Mouse (Mus musculus) limb, embryonic 13.5 days (tissue): ENCODE data around the gene Ctrc. TPM values are rescaled to one million over a fixed set of nuclear protein-coding genes. Genes with fewer than 3 reads are reported as not detected.
A peak's percentile ranks its signal among the peaks of the same experiment; 100 is the strongest.
"Not testable (repeated sequence)": the region's sequence is repeated elsewhere in the genome, so short reads cannot be mapped to it uniquely, and the experiment has no call there.

Experiments used
- ATAC-seq: fragments of 200-750 bp; cut with Nextera tagmentation; 2 replicates; pipeline ENCODE4 v1.8.0; 2017; ENCODE audit warnings: low read depth, moderate number of reproducible peaks, moderate TSS enrichment; ENCODE audit not compliant: low FRiP score
- H3K27ac ChIP-seq: fragments of 300-500 bp; sonication (generic); 2 replicates; pipeline ENCODE4 v1.5.1; 2015; ENCODE audit warnings: inconsistent platforms, mild to moderate bottlenecking, moderate library complexity
- H3K27me3 ChIP-seq: fragments of 300-500 bp; sonication (generic); 2 replicates; pipeline ENCODE4 v1.6.1; 2015; ENCODE audit warnings: mild to moderate bottlenecking, inconsistent platforms
- H3K36me3 ChIP-seq: fragments of 300-500 bp; sonication (generic); 2 replicates; pipeline ENCODE4 v1.6.1; 2015; ENCODE audit warnings: inconsistent platforms, mild to moderate bottlenecking, moderate library complexity
- H3K4me1 ChIP-seq: fragments of 300-500 bp; sonication (generic); 2 replicates; pipeline ENCODE4 v1.6.1; 2015; ENCODE audit warnings: inconsistent platforms
- H3K4me2 ChIP-seq: fragments of 300-500 bp; sonication (generic); replicated peaks from 2 replicates; pipeline ENCODE4 v1.6.1; 2015; ENCODE audit warnings: inconsistent platforms, mild to moderate bottlenecking, moderate library complexity
- H3K4me3 ChIP-seq: fragments of 300-500 bp; sonication (generic); 2 replicates; pipeline ENCODE4 v1.5.1; 2015; ENCODE audit warnings: moderate library complexity, mild to moderate bottlenecking, inconsistent platforms
- H3K9ac ChIP-seq: fragments of 300-500 bp; sonication (generic); 2 replicates; pipeline ENCODE4 v1.6.1; 2015; ENCODE audit warnings: mild to moderate bottlenecking, inconsistent platforms
- H3K9me3 ChIP-seq: fragments of 300-500 bp; sonication (generic); 2 replicates; pipeline ENCODE4 v1.6.1; 2016; ENCODE audit warnings: inconsistent platforms
- WGBS: fragments of 180-500 bp; shearing (Covaris S2); methylation state at CpG from one replicate; pipeline ENCODE4 v1.1.7; 2015; 5-methylcytosine and 5-hydroxymethylcytosine counted together
- polyA plus RNA-seq: library from polyadenylated mRNA; unstranded; fragments of >200 nt; fragmentation: Nextera tagmentation; extraction: Ambion mirVana; gene quantifications from 2 replicates; pipeline ENCODE4 v1.2.1, GENCODE M21; 2015

Ctrc gene
- polyA plus RNA-seq, 1 experiment from 2014 or later, result not detected

DNA sequence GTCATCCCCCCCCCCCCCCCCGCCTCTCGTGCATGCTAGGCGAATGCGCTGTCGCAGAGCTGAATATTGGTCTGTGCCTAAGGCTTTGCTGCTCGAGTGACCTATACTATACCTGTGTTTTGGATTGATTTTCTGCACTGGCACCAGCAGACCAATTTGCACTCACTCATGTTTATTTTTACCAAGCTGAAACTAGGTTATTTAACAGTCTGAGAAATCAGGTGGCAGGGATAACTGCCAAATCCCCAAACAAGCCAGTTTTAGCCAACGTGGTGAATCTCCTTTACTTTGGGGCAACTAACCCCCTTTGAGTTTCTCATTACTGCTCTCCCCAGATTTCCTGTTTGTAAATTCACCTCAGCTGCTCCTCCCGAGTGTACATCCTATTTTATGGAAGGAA lies 54.2 kb downstream of the Ctrc start:
- Histone ChIP-seq H3K9me3 (no peaks in the 10 kb centered on the region), H3K9ac (no peak overlapping the region), H3K27ac (no peak overlapping the region), H3K4me3 (no peak overlapping the region), H3K4me2 (no peak overlapping the region), H3K27me3 (no peaks in the 10 kb centered on the region), H3K4me1 (peaks cover 34% of the 10 kb centered on the region), H3K36me3 (peaks cover 18% of the 10 kb centered on the region)
- 87% methylated on average over 8 of the region's 8 CpGs for WGBS
- ATAC-seq, result no peak

- no peaks in the 10 kb centered on the region for H3K27me3 ChIP-seq
- 90% methylated on average over 7 of the region's 7 CpGs for WGBS
- H3K36me3 ChIP-seq, result peaks cover 16% of the 10 kb centered on the region
- H3K4me3 ChIP-seq, result no peak overlapping the region
- H3K27ac ChIP-seq, result no peak overlapping the region
- H3K4me2 ChIP-seq, result no peak overlapping the region; the same call in 1 of the 2 replicates
- H3K9ac ChIP-seq, result no peak overlapping the region
- peaks cover 37% of the 10 kb centered on the region for H3K4me1 ChIP-seq
- ATAC-seq, result no peak
- H3K9me3 ChIP-seq, result no peaks in the 10 kb centered on the region
These were observed 54.7 kb downstream of the Ctrc start for GRCm38 (mm10) chr4:141791486-141791885.

DNA sequence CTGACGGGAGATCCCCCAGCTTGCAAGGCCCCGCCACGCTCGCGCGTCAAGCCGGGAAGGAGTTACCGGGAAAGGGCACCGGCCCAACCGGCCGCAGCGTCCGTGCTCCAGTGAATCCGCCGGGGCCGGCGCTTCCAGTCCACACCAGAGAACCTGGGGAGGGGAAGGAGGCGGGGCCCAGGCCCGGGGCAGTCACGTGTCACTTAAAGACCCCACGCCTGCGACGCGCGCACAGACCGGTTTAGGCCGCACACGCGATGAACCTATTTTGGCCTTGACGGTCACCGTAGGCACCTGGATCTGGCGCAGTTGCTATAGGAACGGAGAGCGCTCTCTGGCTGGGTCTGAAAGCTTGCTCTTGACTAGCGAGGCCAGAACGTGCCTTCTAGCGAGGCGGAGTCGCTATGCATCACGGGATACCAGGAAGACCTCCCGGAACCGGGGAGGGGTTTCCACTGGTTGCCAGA lies 55.6 kb downstream of the Ctrc start, which contains the start of gene Dnajc16:
Gene Dnajc16 (minus strand): TSS at position 408 of the 467 bp plus-strand sequence.
- Histone ChIP-seq H3K4me1 (peaks cover 41% of the 10 kb centered on the region), H3K9me3 (no peaks in the 10 kb centered on the region), H3K9ac (peak within 1 kb of the TSS; percentile 98), H3K27me3 (no peaks in the 10 kb centered on the region), H3K27ac (peak within 1 kb of the TSS; percentile 61; the same call in 1 of the 2 replicates), H3K36me3 (peaks cover 22% of the 10 kb centered on the region), H3K4me3 (peak within 1 kb of the TSS; percentile 78), H3K4me2 (peak within 1 kb of the TSS; percentile 85)
- peak; percentile 92 for ATAC-seq
- under 1% methylated on average over 42 of the region's 42 CpGs for WGBS

DNA sequence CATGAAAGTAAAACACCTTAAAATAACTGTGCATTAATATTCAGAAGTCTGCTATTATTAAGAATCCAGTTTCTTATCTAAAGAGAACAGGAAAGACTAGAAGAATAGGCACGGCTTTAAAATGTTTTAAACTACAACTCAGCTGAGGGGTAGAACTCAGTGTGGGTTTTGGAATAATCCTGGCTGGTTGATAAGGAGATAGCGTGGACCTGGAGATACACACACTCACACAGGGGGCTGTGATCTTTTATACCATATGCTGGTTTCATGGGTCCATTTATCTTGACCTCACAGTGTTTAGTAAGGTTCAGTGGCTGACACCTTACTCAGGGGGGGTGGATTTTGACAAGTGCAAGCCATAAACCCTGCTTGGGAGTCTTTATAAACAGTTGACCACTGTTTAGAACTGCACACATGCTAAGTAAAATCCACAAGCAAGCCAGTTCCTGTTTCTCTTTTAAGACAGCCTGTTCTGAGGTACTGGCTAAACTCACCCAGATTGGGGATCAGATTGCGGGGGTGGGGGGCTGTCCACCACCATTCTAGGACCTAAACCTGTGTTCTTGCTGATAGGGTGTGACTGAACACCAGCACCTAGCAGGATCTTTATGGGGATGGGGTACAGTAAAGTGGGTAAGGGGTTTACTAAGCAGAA lies 56.5 kb downstream of the Ctrc start:
- Histone ChIP-seq H3K4me2 (peak overlapping the region; percentile 85), H3K36me3 (peaks cover 28% of the 10 kb centered on the region), H3K4me3 (peak overlapping the region; percentile 78), H3K9me3 (no peaks in the 10 kb centered on the region), H3K27ac (no peak overlapping the region; the same call in 1 of the 2 replicates), H3K27me3 (no peaks in the 10 kb centered on the region), H3K9ac (peak overlapping the region; percentile 98), H3K4me1 (peaks cover 33% of the 10 kb centered on the region)
- WGBS, result 53% methylated on average over 3 of the region's 3 CpGs
- no peak for ATAC-seq

DNA sequence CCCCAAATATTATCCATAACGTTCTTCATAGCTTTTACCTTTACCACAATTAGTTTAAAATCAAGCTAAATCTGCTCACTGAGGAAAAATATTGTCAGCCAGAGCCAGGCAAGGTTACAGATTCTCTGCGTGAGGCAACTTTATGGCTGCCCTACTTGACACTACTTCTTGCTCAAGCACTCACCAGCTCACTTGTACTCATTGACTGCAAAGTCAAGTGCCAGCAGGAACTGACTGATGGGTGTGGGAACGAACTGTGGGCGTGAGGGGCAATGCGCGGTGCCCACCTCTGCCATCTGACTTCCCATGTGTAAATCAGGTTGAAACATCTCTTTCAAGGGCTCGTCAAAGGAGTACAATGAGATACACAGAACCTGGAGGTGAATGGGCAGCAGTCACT lies 58.7 kb downstream of the Ctrc start:
- no peaks in the 10 kb centered on the region for H3K9me3 ChIP-seq
- no peak for ATAC-seq
- H3K27me3 ChIP-seq, result no peaks in the 10 kb centered on the region
- H3K9ac ChIP-seq, result no peak overlapping the region
- no peak overlapping the region for H3K4me2 ChIP-seq
- no peak overlapping the region; the same call in 1 of the 2 replicates for H3K27ac ChIP-seq
- no peak overlapping the region for H3K4me3 ChIP-seq
- 88% methylated on average over 7 of the region's 7 CpGs for WGBS
- peaks cover 50% of the 10 kb centered on the region for H3K36me3 ChIP-seq
- H3K4me1 ChIP-seq, result peaks cover 24% of the 10 kb centered on the region

GRCm38 (mm10) chr4:141787046-141787445 lies 59.1 kb downstream of the Ctrc start:
- WGBS, result 52% methylated on average over 6 of the region's 6 CpGs
- Histone ChIP-seq H3K36me3 (peaks cover 54% of the 10 kb centered on the region), H3K9me3 (no peaks in the 10 kb centered on the region), H3K27ac (peak overlapping the region; percentile 11; the same call in 1 of the 2 replicates), H3K4me2 (no peak overlapping the region), H3K9ac (no peak overlapping the region), H3K27me3 (no peaks in the 10 kb centered on the region), H3K4me3 (no peak overlapping the region), H3K4me1 (peaks cover 23% of the 10 kb centered on the region)
- ATAC-seq, result no peak

DNA sequence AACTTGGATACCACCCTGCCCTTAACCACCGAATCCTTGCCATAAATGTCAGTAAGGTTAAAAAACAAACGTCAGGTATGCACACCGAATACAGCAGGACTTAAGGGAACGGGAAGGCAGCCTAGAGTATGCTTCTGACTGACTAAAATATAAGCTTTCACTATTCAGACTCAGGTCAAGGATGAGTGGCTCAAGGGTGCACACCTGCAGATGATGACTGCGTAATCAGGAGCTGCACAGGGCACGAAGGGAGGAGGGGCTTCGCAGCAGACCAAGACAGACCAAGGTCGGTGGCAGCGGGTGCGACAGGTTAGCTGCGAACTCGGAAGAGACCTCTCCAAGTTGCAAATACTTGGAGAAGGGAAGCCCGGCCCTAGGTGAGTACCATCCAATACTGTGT lies 60.0 kb downstream of the Ctrc start:
- no peak for ATAC-seq
- Histone ChIP-seq H3K9me3 (no peaks in the 10 kb centered on the region), H3K27ac (peak overlapping the region; percentile 2; the same call in 1 of the 2 replicates)

GRCm38 (mm10) chr4:141784835-141785234 lies 61.3 kb downstream of the Ctrc start:
- WGBS, result 77% methylated on average over 5 of the region's 5 CpGs
- Histone ChIP-seq H3K36me3 (peaks cover 77% of the 10 kb centered on the region), H3K4me1 (peaks cover 17% of the 10 kb centered on the region), H3K27me3 (no peaks in the 10 kb centered on the region), H3K27ac (no peak overlapping the region), H3K9ac (no peak overlapping the region), H3K4me3 (no peak overlapping the region), H3K4me2 (no peak overlapping the region), H3K9me3 (no peaks in the 10 kb centered on the region)
- ATAC-seq, result no peak

More for the DNA sequence above, 60.0 kb downstream of the Ctrc start:
- Histone ChIP-seq H3K36me3 (peaks cover 64% of the 10 kb centered on the region), H3K9ac (no peak overlapping the region), H3K27me3 (no peaks in the 10 kb centered on the region), H3K4me1 (peaks cover 21% of the 10 kb centered on the region), H3K4me3 (no peak overlapping the region), H3K4me2 (no peak overlapping the region)
- WGBS, result 92% methylated on average over 13 of the region's 13 CpGs

- peaks cover 90% of the 10 kb centered on the region for H3K36me3 ChIP-seq
- WGBS, result 97% methylated on average over 8 of the region's 8 CpGs
- ATAC-seq, result no peak
These were observed 64.8 kb downstream of the Ctrc start for GRCm38 (mm10) chr4:141781201-141781985.

GRCm38 (mm10) chr4:141779828-141780227 lies 66.3 kb downstream of the Ctrc start:
- no peaks in the 10 kb centered on the region for H3K9me3 ChIP-seq
- 92% methylated on average over 8 of the region's 8 CpGs for WGBS
- H3K4me3 ChIP-seq, result no peak overlapping the region
- no peak overlapping the region for H3K9ac ChIP-seq
- no peaks in the 10 kb centered on the region for H3K4me1 ChIP-seq
- no peak for ATAC-seq
- no peaks in the 10 kb centered on the region for H3K27me3 ChIP-seq
- peaks cover 93% of the 10 kb centered on the region for H3K36me3 ChIP-seq
- H3K27ac ChIP-seq, result no peak overlapping the region
- H3K4me2 ChIP-seq, result no peak overlapping the region

More at GRCm38 (mm10) chr4:141781201-141781985, 64.8 kb downstream of the Ctrc start:
- Histone ChIP-seq H3K9ac (no peak overlapping the region), H3K9me3 (no peaks in the 10 kb centered on the region), H3K27me3 (no peaks in the 10 kb centered on the region), H3K4me1 (0 out of 2 replicates have a peak, but pooled peaks cover 3% of the 10 kb centered on the region), H3K4me3 (no peak overlapping the region), H3K4me2 (no peak overlapping the region), H3K27ac (no peak overlapping the region)

DNA sequence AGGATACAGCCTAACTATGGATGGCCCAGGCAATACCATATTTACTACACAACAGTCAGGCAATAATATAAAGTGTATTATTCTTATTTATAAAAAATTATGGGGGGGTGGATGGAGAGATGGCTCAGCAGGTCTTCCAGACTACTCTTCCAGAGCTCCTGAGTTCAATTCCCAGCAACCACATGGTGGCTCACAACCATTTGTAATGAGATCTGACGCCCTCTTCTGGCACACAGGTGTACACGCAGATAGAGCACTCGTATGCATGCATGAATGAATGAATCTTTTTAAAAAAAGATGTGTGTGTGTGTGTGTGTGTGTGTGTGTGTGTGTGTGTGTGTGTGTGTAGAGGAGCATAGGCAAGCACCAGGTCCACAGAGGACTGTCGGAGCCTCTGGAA lies 73.1 kb downstream of the Ctrc start:
- not testable (repeated sequence) for H3K27ac ChIP-seq, ATAC-seq, H3K4me3 ChIP-seq, H3K4me1 ChIP-seq, H3K9me3 ChIP-seq, H3K27me3 ChIP-seq, H3K9ac ChIP-seq, H3K4me2 ChIP-seq
- WGBS, result 85% methylated on average over 4 of the region's 4 CpGs
- H3K36me3 ChIP-seq, result peaks cover 96% of the 10 kb centered on the region

DNA sequence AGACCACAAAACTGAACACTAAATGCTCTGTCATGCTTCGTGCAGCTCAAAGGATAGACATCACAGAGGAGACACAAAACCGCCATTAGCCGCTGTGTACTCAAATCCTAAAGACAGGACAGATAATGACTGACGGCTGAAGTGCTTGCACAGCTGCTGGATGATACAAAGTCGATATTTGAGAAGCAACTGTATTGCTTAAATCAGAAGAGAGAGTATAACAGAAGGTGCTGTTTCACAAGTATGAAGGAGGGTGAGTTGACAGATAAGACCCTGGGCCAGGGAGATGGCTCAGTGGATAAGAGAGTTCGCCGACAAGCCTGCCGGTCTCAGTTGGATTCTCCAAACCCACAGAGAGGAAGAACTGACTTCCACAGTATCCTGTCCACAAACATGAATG lies 74.3 kb downstream of the Ctrc start:
- Histone ChIP-seq H3K27me3 (no peaks in the 10 kb centered on the region), H3K36me3 (peaks cover 100% of the 10 kb centered on the region), H3K9me3 (no peaks in the 10 kb centered on the region), H3K27ac (no peak overlapping the region), H3K4me2 (no peak overlapping the region), H3K4me1 (peaks cover 13% of the 10 kb centered on the region), H3K9ac (no peak overlapping the region), H3K4me3 (no peak overlapping the region)
- ATAC-seq, result no peak
- 94% methylated on average over 8 of the region's 8 CpGs for WGBS
